Mouse (Mus musculus): Measurements from ENCODE around the gene Foxp4.
"Not testable (repeated sequence)": the region's sequence is repeated elsewhere in the genome, so short reads cannot be mapped to it uniquely, and the experiment has no call there.

Gene Foxp4

GRCm38 (mm10) chr17:47888641-47889040, 35.8 kb downstream of the Foxp4 start:
- no peak for DNase-seq

GRCm38 (mm10) chr17:47888155-47888455, 36.3 kb downstream of the Foxp4 start:
- no peak for DNase-seq

DNA sequence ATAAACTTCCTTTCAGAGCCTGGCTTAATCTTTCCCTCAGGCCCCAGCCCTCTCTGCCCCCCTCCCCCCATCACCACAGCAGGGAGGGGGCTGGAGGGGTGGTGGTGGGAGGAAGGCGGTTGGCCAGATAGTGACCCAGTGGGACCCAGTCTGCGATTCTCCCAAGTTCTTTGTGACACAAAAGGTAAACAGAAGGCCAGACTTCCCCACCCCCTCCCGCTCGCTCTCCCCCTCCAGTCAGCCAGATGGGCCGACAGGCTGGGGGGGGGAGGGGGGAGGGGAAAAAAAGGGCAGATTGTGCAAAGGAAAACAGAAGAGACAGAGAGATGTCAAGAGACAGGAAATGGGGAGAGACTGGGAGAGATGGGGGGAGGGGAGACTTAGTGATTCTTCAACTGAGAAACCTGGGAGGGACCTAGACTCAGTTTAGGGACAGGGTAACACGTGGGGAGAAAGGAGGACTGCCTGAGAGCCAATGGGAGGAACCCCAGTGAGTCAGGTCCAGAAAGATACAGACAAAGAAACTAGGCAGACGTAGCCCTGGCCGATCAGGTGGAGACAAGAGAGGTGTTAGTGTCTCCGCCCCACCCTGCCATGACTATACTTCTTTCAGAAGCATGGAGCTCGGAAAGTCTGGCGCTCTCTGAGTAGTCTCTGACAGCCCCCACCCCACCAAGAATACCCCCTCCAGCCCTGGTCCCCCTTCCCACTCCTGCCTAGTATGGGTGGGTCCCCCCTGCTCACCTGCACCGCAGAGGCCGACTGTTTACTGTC, 36.9 kb downstream of the Foxp4 start:
- DNase-seq = no peak

GRCm38 (mm10) chr17:47883099-47883498, 41.3 kb downstream of the Foxp4 start:
- DNase-seq = no peak

DNA sequence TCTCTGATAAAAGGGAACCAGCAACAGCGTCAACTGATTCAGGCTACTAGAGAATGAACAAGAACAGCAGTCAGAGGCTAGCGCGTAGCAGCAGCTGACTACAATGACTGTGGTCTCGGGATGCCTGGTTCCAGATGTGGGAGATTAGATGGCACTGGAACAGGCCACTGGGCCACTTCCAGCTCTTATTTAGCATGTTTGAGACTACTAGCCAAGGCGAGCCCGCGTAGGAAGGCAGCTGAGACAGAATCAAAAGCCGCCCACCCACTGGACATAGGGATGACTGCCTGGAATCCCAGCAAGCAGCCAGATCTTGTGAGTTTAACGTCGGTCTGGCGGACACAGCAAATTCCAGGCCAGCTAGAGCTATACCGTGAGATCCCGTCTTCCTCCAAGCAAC, 43.1 kb downstream of the Foxp4 start:
- DNase-seq = no peak

DNA sequence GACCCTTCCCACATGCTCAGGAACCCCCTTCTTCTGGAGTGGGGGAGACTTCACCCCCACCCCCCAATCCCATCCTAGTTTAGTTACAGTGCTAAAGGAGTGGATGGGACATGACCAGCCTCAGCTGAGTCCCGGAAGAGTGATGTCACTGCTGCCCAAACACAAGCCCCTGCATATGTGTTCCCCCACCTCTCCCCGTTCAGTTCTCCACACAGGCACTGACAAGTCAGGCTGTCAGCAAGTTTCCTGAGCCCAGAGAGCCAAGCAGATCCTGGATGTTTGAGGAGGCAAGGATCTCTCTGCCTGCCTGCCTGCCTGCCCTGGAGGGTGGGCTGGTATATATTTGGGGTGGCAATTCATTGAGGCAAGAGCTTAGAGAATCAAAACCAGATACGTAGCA, 45.2 kb downstream of the Foxp4 start:
- no peak for DNase-seq

DNA sequence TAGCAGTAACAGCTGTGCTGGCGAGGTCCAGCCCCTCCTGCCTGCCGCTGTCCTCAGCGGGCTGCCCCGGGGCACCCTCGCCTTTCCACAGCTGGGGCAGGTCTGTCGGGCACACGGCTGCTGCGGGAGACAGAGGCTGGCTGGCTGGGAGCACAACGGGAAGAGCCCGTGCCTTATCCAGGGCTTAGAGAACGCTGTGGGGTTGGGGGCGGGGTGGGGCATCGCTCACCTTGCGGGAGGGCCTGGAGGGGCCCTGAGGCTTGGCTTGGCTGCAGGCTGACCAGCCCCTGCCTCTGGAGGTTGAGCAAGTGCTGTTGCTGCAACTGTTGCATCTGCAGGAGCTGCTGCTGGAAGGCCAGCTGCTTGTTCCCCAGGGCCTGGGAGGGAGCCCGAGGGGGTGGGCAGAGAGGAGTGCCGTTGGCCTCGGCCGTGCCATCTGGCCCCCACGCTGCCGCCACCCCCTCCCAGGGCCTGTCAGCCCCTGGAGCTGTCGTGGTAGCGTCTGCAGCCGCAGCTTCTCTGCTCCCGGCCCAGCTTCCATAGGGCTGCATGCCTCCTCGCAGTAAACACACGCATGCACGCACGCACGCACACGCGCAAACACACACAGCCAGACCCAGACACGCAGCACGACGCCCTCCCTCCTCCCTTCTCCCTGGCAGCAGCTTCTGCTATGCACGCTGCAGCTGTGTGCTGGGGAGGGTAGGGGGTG, 45.9 kb downstream of the Foxp4 start:
- peak; percentile 82 for DNase-seq

DNA sequence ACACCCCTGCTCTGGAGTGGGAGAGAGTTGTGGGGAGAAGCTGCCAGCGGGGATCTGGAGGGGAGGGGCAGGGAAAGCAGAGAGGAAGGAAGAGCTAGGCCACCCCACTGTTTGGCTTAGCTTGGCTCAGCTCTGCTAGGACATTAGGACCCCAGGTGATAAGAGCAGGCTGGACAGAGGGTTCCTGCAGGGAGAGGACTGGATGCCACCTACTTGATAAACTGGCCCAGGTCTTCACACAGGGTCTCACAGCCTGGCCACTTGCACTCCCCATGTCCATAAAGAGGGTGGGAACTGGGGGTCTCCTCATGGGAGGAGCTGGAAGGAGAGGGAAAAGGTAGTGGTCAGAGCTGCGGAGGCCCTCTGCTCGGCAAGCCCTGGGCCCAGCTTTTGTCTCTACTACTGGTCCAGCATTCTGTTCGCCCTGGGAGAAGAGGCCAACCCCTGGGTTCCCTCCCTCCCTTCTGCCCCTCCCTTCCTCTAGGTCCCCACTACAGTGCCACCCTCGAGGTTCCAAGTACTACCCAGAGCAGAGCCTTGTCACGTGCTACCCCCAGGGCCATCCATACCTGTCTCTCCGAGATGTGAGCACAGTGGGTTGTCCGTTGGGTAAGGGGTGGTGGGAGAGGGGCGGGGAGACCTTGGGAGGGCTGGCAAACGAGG, 46.6 kb downstream of the Foxp4 start:
- DNase-seq = no peak

DNA sequence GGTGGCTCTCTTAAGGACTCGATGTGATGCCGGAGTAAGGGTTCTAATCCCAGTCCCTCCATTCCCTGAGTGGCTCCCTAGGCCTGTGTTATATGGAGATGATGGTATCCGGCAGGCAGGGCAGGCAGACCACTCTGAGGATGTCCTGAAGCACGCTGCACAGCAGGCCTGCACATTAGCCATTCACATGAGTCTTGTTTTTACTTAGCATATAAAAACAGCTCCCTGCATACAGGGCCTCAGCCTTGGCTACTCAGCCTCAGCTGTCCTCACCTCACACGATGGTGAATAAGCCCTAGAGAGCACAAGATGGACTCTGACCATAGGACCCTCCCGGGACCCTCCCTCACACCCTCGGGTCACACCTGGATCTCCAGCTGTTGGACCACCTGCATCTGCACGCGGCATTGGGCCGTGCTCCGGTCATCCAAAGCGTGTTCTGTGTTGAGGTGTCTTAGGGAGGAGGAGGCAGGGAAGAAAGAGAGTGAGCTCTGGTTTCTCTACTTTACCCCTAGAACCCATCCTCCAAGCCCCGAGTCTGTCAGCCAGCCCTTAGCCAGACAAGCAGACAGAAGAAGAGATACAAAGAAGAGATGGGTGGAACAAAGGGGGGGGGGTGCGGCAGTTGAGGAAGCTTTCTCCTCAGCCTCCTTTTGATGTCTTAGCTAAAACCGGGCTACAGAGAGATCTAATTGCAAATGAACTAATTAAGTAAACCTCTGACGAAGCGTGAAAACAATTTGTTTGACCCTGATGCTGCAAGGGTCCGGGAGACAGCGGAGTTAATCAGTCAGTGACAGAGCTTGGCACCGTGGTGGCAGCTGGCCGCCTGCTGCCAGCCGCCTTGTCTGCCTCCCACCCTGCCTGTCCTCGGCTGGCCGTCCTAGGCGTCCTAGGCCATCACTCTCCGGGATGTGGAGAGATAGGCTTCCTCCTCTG, 47.4 kb downstream of the Foxp4 start:
- no peak for DNase-seq

DNA sequence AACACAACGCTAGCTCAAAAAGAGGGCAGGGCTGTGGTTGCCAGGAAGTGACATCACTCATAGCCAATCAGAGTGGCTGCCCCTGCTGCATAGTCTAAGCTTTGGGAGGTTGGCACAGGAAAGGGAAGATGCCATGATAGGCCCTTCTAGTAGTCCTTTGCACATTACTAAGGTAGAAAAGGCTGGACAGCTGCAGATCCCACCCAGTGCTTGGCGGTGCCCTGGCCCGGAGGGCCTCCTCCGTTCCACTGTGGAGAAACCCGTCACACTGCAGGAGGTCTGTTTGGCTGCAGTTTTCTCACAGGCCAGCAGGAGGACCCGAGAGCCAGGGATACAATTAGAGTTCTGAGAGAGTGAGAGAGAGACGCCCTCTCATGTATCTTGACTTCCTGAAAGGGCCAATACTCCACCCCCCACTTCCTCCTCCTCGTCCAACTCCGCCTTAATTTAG, 51.1 kb downstream of the Foxp4 start:
- peak; percentile 88 for DNase-seq

GRCm38 (mm10) chr17:47872311-47873011, 52.0 kb downstream of the Foxp4 start:
- DNase-seq = no peak

DNA sequence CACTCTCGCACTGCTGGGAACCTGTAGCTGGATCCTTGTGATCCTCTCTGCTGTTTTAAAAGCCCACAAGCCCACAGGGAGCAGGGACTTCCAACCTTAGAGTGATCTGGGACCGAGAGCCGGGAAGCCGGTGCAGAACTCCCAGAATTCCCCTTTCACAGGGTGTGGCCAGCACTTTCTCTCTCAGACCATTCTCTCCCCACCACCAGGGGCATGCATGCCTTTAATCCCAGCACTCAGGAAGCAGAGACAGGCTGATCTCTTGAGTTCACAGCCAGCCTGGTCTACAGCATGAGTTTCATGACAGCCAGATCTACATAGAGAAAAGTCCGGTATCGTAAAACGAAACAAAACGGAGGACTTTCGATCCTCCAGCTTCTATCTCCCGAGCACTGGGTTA, 54.6 kb downstream of the Foxp4 start:
- DNase-seq = no peak

DNA sequence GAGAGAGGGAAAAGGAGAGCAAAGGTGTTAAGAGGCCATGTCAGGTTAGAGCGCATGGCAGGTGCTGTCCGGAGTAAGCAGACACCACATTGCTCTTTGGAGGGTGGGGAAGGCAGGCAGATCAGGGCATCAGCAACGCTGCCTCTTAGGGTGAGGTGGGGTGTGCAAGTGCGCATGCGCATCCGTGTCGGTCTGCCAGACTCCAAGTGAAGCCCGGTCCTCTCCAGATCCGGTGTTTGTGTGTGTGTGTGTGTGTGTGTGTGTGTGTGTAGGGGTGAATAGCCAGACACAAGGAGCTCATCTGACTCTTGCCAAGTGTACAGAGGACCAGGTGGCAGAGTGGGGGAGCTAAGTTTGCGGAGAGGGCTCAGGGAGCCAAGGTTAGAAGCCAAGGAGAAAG, 58.4 kb downstream of the Foxp4 start:
- no peak for DNase-seq

GRCm38 (mm10) chr17:47864496-47864895, 59.9 kb downstream of the Foxp4 start:
- peak; percentile 83 for DNase-seq

DNA sequence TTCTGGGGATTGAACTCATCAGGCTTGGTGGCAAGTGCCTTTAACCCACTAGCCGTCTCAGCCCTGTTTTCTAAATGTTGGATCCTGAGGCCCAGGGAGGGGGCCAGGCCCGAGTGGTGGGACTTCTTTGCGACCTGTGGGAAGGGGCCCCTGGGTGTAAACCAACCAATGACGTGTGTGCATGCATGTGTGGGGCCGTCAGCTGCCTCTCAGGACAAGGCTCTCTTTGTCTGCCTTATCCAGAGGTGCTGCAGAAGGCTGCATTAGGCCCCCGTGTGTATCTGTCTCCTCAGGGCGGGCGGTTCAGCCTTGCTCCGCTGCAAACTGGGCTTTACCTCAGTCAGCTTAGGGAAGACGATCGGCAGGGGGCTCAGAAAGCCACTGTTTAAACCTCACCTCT, 61.0 kb downstream of the Foxp4 start:
- DNase-seq = no peak

DNA sequence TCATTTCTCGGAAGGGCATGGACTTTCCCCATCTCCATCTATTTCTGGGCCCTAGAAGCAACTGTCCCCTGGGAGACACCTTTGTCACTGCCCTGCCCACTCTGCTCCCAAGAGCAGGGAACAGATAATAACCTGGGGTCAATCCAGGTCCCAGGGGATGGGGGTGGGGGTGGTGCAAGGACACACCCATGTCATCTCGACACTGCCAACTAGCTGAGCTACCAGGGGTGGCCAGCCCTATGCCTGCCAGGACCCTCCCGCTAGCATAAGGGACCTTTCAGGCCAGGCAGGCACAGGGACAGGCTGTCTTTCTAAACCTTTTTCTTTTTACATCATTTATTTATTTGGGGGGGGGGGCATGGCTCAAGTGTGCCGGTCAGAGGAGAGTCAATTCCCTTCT, 61.4 kb downstream of the Foxp4 start:
- no peak for DNase-seq

DNA sequence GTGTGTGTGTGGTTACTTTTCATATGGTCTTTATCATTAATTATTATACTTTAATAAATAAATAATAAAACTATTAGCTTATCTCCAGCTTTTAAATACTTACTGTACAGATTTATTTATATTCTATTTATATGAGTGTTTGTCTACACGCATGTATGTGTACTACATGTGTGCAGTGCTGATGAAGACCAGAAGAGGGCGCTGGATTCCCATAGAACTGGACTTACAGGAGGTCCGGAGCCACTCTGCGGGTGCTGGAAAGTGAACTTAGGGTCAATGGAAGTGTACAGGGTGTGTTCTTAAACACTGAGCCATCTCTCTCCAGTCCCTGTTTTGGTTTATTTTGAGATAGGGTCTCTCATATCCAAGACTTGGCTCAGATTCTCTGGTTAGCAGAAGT, 68.9 kb downstream of the Foxp4 start:
- no peak for DNase-seq

GRCm38 (mm10) chr17:47854908-47855307, 69.5 kb downstream of the Foxp4 start:
- no peak for DNase-seq

DNA sequence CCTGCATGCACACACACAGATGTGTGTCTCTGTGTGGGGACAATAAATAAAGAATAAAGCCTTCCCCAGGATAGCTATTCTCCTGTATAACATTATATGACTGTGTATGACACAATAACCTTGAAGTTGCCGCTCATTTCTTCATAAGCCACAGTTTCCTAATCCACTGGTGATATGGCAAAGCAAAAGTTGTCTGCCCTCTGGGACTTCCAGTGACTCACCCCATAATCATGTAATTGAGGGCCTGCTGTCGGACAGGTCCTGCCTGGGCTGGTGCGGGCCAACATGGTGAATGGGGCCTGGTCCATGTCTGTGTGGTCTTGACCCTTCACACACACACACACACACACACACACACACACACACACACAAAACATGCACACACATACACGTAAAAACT, 70.7 kb downstream of the Foxp4 start:
- no peak for DNase-seq

GRCm38 (mm10) chr17:47853336-47853735, 71.1 kb downstream of the Foxp4 start:
- no peak for DNase-seq

GRCm38 (mm10) chr17:47851798-47852360, 72.6 kb downstream of the Foxp4 start:
- not testable (repeated sequence) for DNase-seq

Data from right cerebral cortex, adult 18-20 months (tissue).